Comparison of ENCODE assay signal across 26 mouse cellular contexts in genomic region chr17:44423471-44423985, GRCm38 (mm10).
DNase-seq lines count a peak whose midpoint lies in the region; ATAC-seq and TF ChIP-seq lines count a peak whose summit lies in the region.
"Had no signal": no experiment of that assay in that cellular context is flagged by ENCODE, and none has a peak within 500 bp of the region (broad histone marks: within the 10 kb centered on the region; RNA-seq: fewer than 3 reads in every experiment).

No protein-coding gene starts in this region.

- no peaks in the 10 kb centered on the region for H3K79me2 ChIP-seq in heart, adult 2 months (replicated peaks; ENCODE audit: control insufficient read depth, insufficient read depth, low read length)

- no peaks in the 10 kb centered on the region for H3K27me3 ChIP-seq in heart, adult 2 months (ENCODE audit: control insufficient read depth, insufficient read depth, low read length)
- 0 out of 2 replicates have a peak, but pooled peaks cover 6% of the 10 kb centered on the region for H3K27me3 ChIP-seq in heart, embryonic 12.5 days (replicated peaks)
- H3K27me3 ChIP-seq in midbrain, embryonic 15.5 days (replicated peaks), result no peaks in the 10 kb centered on the region
- H3K27me3 ChIP-seq: forebrain, embryonic 12.5 days; forebrain, embryonic 15.5 days; hindbrain, embryonic 13.5 days; intestine, embryonic 15.5 days had no signal

- no peak for ATAC-seq in heart, embryonic 12.5 days (ENCODE audit: insufficient number of reproducible peaks, low FRiP score)
- ATAC-seq in midbrain, embryonic 15.5 days (replicated peaks), result no peak
- ATAC-seq: activated CD4-positive, CD25-positive, alpha-beta regulatory T cell, adult 4 months; CD4-positive, CD25-positive, alpha-beta regulatory T cell, adult 4 months; forebrain, embryonic 15.5 days; hindbrain, embryonic 16.5 days; intestine, embryonic 15.5 days had no signal

- no peak for TF ChIP-seq EP300 in heart, adult 2 months (IDR thresholded peaks at IDR 0.05; ENCODE audit: insufficient read depth, low read depth, low read length)

- H3K4me3 ChIP-seq in heart, adult 2 months, result no peak overlapping the region
- no peak overlapping the region for H3K4me3 ChIP-seq in heart, embryonic 12.5 days
- no peak overlapping the region for H3K4me3 ChIP-seq in midbrain, embryonic 15.5 days
- H3K4me3 ChIP-seq: embryonic facial prominence, embryonic 10.5 days; embryonic facial prominence, embryonic 13.5 days; erythroblast, embryonic 14.5 days; forebrain, embryonic 12.5 days; forebrain, embryonic 15.5 days; hindbrain, embryonic 10.5 days; hindbrain, embryonic 13.5 days; intestine, embryonic 15.5 days had no signal

- no peak for TF ChIP-seq POLR2A in heart, adult 2 months (IDR thresholded peaks at IDR 0.05; ENCODE audit: insufficient read depth, low read depth, low read length)

- TF ChIP-seq CTCF in heart, adult 2 months (IDR thresholded peaks at IDR 0.05), result no peak

- DNase-seq in heart, adult 2 months, result peak; percentile 33 to 46
- DNase-seq in heart, adult 9 months (ENCODE audit: low spot score in 2 of 2), result peak; percentile 55 to 64
- DNase-seq in heart, postnatal 14 days, result peak; percentile 13 to 34
- DNase-seq in layer of hippocampus, adult 11-12 months (ENCODE audit: low spot score), result no peak
- DNase-seq: adrenal gland, adult 8-10 months; adrenal gland, postnatal 25 days; cerebellum, adult 11-12 months; cerebellum, adult 8-10 months; cerebellum, postnatal 10 days; cerebellum, postnatal 36 days; embryo, embryonic 11 days; gastrocnemius, postnatal 25 days; kidney, adult 11 months had no signal

- H3K4me2 ChIP-seq in heart, embryonic 12.5 days, result no peak overlapping the region
- no peak overlapping the region for H3K4me2 ChIP-seq in midbrain, embryonic 15.5 days
- H3K4me2 ChIP-seq: embryonic facial prominence, embryonic 13.5 days; forebrain, embryonic 12.5 days; forebrain, embryonic 15.5 days; hindbrain, embryonic 13.5 days; intestine, embryonic 15.5 days had no signal

- H3K4me1 ChIP-seq in heart, adult 2 months (ENCODE audit: control insufficient read depth, insufficient read depth, low read length), result peaks cover 4% of the 10 kb centered on the region; the same call in 1 of the 2 replicates
- no peaks in the 10 kb centered on the region for H3K4me1 ChIP-seq in heart, embryonic 12.5 days (replicated peaks)
- no peaks in the 10 kb centered on the region for H3K4me1 ChIP-seq in midbrain, embryonic 15.5 days
- H3K4me1 ChIP-seq: forebrain, embryonic 12.5 days; forebrain, embryonic 15.5 days; hindbrain, embryonic 10.5 days; hindbrain, embryonic 13.5 days had no signal

- H3K27ac ChIP-seq in heart, adult 2 months, result no peak overlapping the region
- H3K27ac ChIP-seq in heart, embryonic 12.5 days (ENCODE audit: poor library complexity, severe bottlenecking), result no peak overlapping the region
- H3K27ac ChIP-seq in midbrain, embryonic 15.5 days, result no peak overlapping the region
- H3K27ac ChIP-seq: forebrain, embryonic 12.5 days; forebrain, embryonic 15.5 days; hindbrain, embryonic 10.5 days; hindbrain, embryonic 13.5 days; intestine, embryonic 15.5 days had no signal

- no peak overlapping the region for H3K9ac ChIP-seq in heart, adult 2 months (ENCODE audit: low read depth, low read length)
- H3K9ac ChIP-seq in heart, embryonic 12.5 days, result no peak overlapping the region
- no peak overlapping the region for H3K9ac ChIP-seq in midbrain, embryonic 15.5 days
- H3K9ac ChIP-seq: embryonic facial prominence, embryonic 13.5 days; forebrain, embryonic 12.5 days; forebrain, embryonic 15.5 days; hindbrain, embryonic 13.5 days; intestine, embryonic 15.5 days had no signal

- WGBS in heart, adult 2 months, result 50% methylated on average over 5 of the region's 5 CpGs
- WGBS in heart, embryonic 12.5 days, result 48% methylated on average over 5 of the region's 5 CpGs
- WGBS in midbrain, embryonic 15.5 days, result 91% methylated on average over 5 of the region's 5 CpGs

- H3K9me3 ChIP-seq in heart, embryonic 12.5 days (replicated peaks), result no peaks in the 10 kb centered on the region
- H3K9me3 ChIP-seq in midbrain, embryonic 15.5 days, result no peaks in the 10 kb centered on the region
- H3K9me3 ChIP-seq: embryonic facial prominence, embryonic 10.5 days; embryonic facial prominence, embryonic 13.5 days; forebrain, embryonic 12.5 days; forebrain, embryonic 15.5 days; hindbrain, embryonic 10.5 days; hindbrain, embryonic 13.5 days; intestine, embryonic 15.5 days had no signal

- H3K36me3 ChIP-seq in heart, adult 2 months (ENCODE audit: control insufficient read depth, insufficient read depth, low read length), result no peaks in the 10 kb centered on the region
- H3K36me3 ChIP-seq in heart, embryonic 12.5 days, result no peaks in the 10 kb centered on the region
- no peaks in the 10 kb centered on the region for H3K36me3 ChIP-seq in midbrain, embryonic 15.5 days (replicated peaks)
- H3K36me3 ChIP-seq: embryonic facial prominence, embryonic 10.5 days; embryonic facial prominence, embryonic 13.5 days; forebrain, embryonic 12.5 days; forebrain, embryonic 15.5 days; hindbrain, embryonic 10.5 days; hindbrain, embryonic 13.5 days; intestine, embryonic 15.5 days had no signal

- intact Hi-C loops in heart, adult 2 months (cut with DNase I), result no loop called here
- intact Hi-C loops in heart, postnatal 14 days (cut with DNase I), result no loop called here
